Mouse (Mus musculus) cerebellum, adult 2 months (tissue): ENCODE measurements around the gene Fam76a.

Experiments used
- CTCF ChIP-seq: fragments of 200-500 bp; IDR thresholded peaks from 2 replicates; pipeline ENCODE4 v1.5.1; 2011; ENCODE audit warnings: low read depth, mild to moderate bottlenecking, control low read depth, low read length, moderate library complexity, borderline replicate concordance; ENCODE audit not compliant: insufficient read depth
- POLR2A ChIP-seq: fragments of 200-500 bp; IDR thresholded peaks from 2 replicates; pipeline ENCODE4 v1.6.1; 2011; ENCODE audit warnings: low read length, control low read depth, borderline replicate concordance; ENCODE audit not compliant: insufficient read depth

- TF ChIP-seq CTCF (no peak), POLR2A (no peak)
These were observed 39.5 kb upstream of the Fam76a start for GRCm38 (mm10) chr4:132961866-132962265.
